ENCODE assay signal across 8 mouse cellular contexts in the genomic region with DNA sequence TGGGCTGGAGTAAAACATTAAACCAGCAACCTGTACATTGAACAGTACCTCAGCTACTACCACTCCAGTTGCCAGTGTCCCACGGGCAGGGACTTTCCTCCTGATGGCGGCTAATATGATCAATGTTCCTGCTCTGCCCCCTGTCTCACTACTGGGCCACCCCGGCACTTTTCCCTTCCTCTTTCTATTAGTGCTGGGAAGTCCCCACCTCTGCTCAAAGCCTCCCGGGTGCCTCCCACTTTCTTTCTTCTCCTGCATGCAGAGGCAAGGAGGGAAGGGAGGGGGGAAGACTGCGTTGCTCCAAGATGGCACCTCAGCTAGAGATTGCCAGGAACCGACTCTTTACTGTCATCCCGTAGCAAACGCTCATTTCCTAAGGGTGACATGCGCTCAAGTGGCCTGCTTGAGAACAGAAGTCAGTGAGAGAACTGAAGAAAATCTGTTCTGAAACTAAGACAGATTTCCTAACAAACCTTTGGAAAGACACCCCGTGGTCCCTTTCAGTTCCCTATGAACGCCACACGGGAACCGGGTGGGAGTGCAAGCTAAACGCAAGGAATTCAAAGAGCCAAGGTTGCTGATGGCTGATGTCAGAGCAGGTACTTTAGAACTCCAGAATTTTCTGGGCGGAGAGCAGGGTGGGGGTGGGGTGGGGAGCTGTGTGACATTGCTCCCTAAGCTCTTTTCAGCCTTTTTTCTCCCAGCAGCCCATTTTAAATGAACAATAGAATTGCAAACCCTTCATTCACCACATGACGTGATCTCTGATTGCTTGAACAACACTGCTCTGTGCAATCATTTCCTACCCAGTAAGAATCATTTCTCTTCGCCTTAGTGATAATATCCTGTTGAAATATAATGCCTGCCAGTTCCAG.
DNase-seq lines count a peak whose midpoint lies in the region; ATAC-seq and TF ChIP-seq lines count a peak whose summit lies in the region.

No protein-coding gene starts in this region.

- no peaks in the 10 kb centered on the region for H3K9me3 ChIP-seq in forebrain, postnatal 0 days (ENCODE audit: low read length)
- H3K9me3 ChIP-seq in limb, embryonic 11.5 days (ENCODE audit: control insufficient read depth, low read length) = no peaks in the 10 kb centered on the region
- no peaks in the 10 kb centered on the region for H3K9me3 ChIP-seq in stomach, embryonic 16.5 days (replicated peaks; ENCODE audit: control insufficient read depth, low read length)

- DNase-seq in cerebellum, adult 9-11 months = peak; percentile 23
- no peak for DNase-seq in cerebellum, adult 11-12 months
- peak; percentile 59 for DNase-seq in adrenal gland, postnatal 14 days
- peak; percentile 78 for DNase-seq in forebrain, postnatal 0 days
- DNase-seq in limb, embryonic 11.5 days (ENCODE audit: low spot score) = peak; percentile 25

- H3K9ac ChIP-seq in forebrain, postnatal 0 days = peak overlapping the region; percentile 51
- H3K9ac ChIP-seq in limb, embryonic 11.5 days (ENCODE audit: low read length) = no peak overlapping the region
- peak overlapping the region; percentile 61 for H3K9ac ChIP-seq in stomach, embryonic 16.5 days (ENCODE audit: low read length)

- H3K4me2 ChIP-seq in forebrain, postnatal 0 days (ENCODE audit: low read depth) = peak overlapping the region; percentile 49
- peak overlapping the region; percentile 29 for H3K4me2 ChIP-seq in limb, embryonic 11.5 days (ENCODE audit: low read depth, severe bottlenecking)
- H3K4me2 ChIP-seq in stomach, embryonic 16.5 days (ENCODE audit: low read depth, low read length) = peak overlapping the region; percentile 48

- peak overlapping the region; percentile 94 for H3K27ac ChIP-seq in forebrain, postnatal 0 days (ENCODE audit: low read depth, low read length)
- H3K27ac ChIP-seq in limb, embryonic 11.5 days (replicated peaks; ENCODE audit: low read depth, low read length) = no peak overlapping the region
- H3K27ac ChIP-seq in stomach, embryonic 16.5 days (ENCODE audit: low read length) = peak overlapping the region; percentile 88

- no peak; the same call in 1 of the 2 replicates for TF ChIP-seq CTCF in forebrain, postnatal 0 days (IDR thresholded peaks at IDR 0.05; ENCODE audit: low read depth)

- peak; percentile 92 for ATAC-seq in forebrain, postnatal 0 days
- peak; percentile 83 for ATAC-seq in inflammation-experienced regulatory T-cells, adult 6 months
- no peak for ATAC-seq in limb, embryonic 11.5 days (ENCODE audit: insufficient number of reproducible peaks, low FRiP score, low TSS enrichment, low read depth)
- 0 out of 2 replicates have a peak, but pooled peaks have one; percentile 41 for ATAC-seq in megakaryocyte-erythroid progenitor cell, adult 5-6 weeks (replicated peaks; ENCODE audit: low FRiP score, low TSS enrichment, poor library complexity, severe bottlenecking)
- ATAC-seq in stomach, embryonic 16.5 days (ENCODE audit: insufficient read depth, low FRiP score) = peak; percentile 82

- H3K4me3 ChIP-seq in forebrain, postnatal 0 days (ENCODE audit: low read depth, low read length) = peak overlapping the region; percentile 25
- H3K4me3 ChIP-seq in limb, embryonic 11.5 days (ENCODE audit: low read depth, low read length) = no peak overlapping the region
- peak overlapping the region; percentile 38 for H3K4me3 ChIP-seq in stomach, embryonic 16.5 days (replicated peaks; ENCODE audit: low read length)

- no peaks in the 10 kb centered on the region for H3K27me3 ChIP-seq in forebrain, postnatal 0 days (ENCODE audit: insufficient read depth, low read length)
- no peaks in the 10 kb centered on the region for H3K27me3 ChIP-seq in limb, embryonic 11.5 days (ENCODE audit: control insufficient read depth, insufficient read depth, low read length)
- no peaks in the 10 kb centered on the region for H3K27me3 ChIP-seq in stomach, embryonic 16.5 days (ENCODE audit: control insufficient read depth, insufficient read depth, low read length)

- H3K4me1 ChIP-seq in forebrain, postnatal 0 days (ENCODE audit: insufficient read depth) = no peaks in the 10 kb centered on the region
- no peaks in the 10 kb centered on the region for H3K4me1 ChIP-seq in limb, embryonic 11.5 days (ENCODE audit: control insufficient read depth, insufficient read depth, low read length)
- no peaks in the 10 kb centered on the region for H3K4me1 ChIP-seq in stomach, embryonic 16.5 days (ENCODE audit: control insufficient read depth, insufficient read depth, low read length)

- 26% methylated on average over 17 of the region's 17 CpGs for WGBS in forebrain, postnatal 0 days
- 39% methylated on average over 17 of the region's 17 CpGs for WGBS in limb, embryonic 11.5 days
- 23% methylated on average over 17 of the region's 17 CpGs for WGBS in stomach, embryonic 16.5 days

- H3K36me3 ChIP-seq in forebrain, postnatal 0 days (ENCODE audit: insufficient read depth) = no peaks in the 10 kb centered on the region
- H3K36me3 ChIP-seq in limb, embryonic 11.5 days (ENCODE audit: control insufficient read depth, insufficient read depth, low read length) = no peaks in the 10 kb centered on the region
- H3K36me3 ChIP-seq in stomach, embryonic 16.5 days (ENCODE audit: control insufficient read depth, insufficient read depth, low read length) = no peaks in the 10 kb centered on the region
